In the genomic region with DNA sequence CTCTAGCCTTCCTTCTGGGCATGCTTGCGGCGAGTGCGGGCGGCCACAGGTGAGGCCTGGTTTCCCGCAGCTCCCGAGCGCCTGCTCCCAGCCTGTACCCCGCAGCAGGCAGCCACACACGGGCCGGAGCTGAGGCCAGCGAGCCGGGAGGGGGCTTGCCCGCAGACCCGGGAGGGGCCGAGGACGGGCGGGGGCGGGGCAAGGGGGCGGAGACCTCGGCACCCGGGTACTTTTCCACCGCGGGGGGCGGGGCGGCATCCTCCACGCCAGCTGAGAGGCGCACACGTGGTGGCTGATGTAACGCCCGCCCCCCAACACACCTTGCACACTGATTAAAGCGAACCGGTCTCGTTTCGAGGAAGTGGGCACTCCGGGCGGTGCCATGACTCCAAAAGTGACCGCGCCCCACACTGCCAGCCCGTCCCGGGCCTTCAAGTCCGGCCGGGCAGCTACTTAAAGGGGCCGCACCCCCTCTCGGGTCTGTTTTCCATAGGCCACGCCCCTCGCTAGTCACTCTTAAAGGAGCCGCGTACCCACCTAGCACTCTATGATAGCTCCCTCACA, we compare ENCODE assay signal across 8 mouse cellular contexts. TPM values are rescaled to one million over a fixed set of nuclear protein-coding genes. Genes with fewer than 3 reads are reported as not detected.
DNase-seq lines count a peak whose midpoint lies in the region; ATAC-seq and TF ChIP-seq lines count a peak whose summit lies in the region.

No protein-coding gene starts in this region.

- DNase-seq in ZHBTc4 (ENCODE audit: low read depth, low spot score): peak; percentile 94
- peak; percentile 72 to 85 for DNase-seq in cerebellum, postnatal 4 days (ENCODE audit: low spot score in 2 of 2)
- DNase-seq in gastrocnemius, adult 18-20 months (ENCODE audit: low spot score): peak; percentile 90
- peak; percentile 86 to 89 for DNase-seq in left cerebral cortex, adult 2 months (ENCODE audit: extremely low spot score in 1 of 2, low spot score in 2 of 2)
- peak; percentile 78 for DNase-seq in retina, postnatal 7 days (ENCODE audit: low read depth, low spot score)
- peak; percentile 87 to 95 for DNase-seq in urinary bladder, adult 18-20 months (ENCODE audit: low spot score in 2 of 2)

- intact Hi-C loops in left cerebral cortex, adult 2 months (cut with DNase I): loop anchor here (2.0 kb wide), 1 partner anchor 23 kb away; no protein-coding TSS in a partner anchor

- peaks cover under 1% of the 10 kb centered on the region; the same call in 1 of the 2 replicates for H3K27me3 ChIP-seq in hindbrain, embryonic 16.5 days (replicated peaks; ENCODE audit: control insufficient read depth, insufficient read depth, low read length)

- peak overlapping the region; percentile 93 for H3K27ac ChIP-seq in hindbrain, embryonic 16.5 days (ENCODE audit: low read depth, low read length)
- peak overlapping the region; percentile 95 for H3K27ac ChIP-seq in left cerebral cortex, adult 2 months
- H3K27ac ChIP-seq in macrophage: no peak overlapping the region

- ATAC-seq in hindbrain, embryonic 16.5 days: peak; percentile 92

- H3K9me3 ChIP-seq in hindbrain, embryonic 16.5 days (ENCODE audit: control insufficient read depth, low read length): no peaks in the 10 kb centered on the region

- no peaks in the 10 kb centered on the region for H3K79me2 ChIP-seq in macrophage (ENCODE audit: inconsistent target)

- no peak for TF ChIP-seq CTCF in left cerebral cortex, adult 2 months (IDR thresholded peaks at IDR 0.05)

- peak overlapping the region; percentile 90 for H3K9ac ChIP-seq in hindbrain, embryonic 16.5 days (ENCODE audit: low read depth, low read length)

- H3K36me3 ChIP-seq in hindbrain, embryonic 16.5 days (ENCODE audit: control insufficient read depth, insufficient read depth, low read length): no peaks in the 10 kb centered on the region
- no peaks in the 10 kb centered on the region for H3K36me3 ChIP-seq in macrophage (ENCODE audit: inconsistent target)

- peaks cover 6% of the 10 kb centered on the region for H3K4me1 ChIP-seq in hindbrain, embryonic 16.5 days (ENCODE audit: control insufficient read depth, insufficient read depth, low read depth, low read length)

- peak overlapping the region; percentile 83 for H3K4me3 ChIP-seq in hindbrain, embryonic 16.5 days (ENCODE audit: low read length)
- H3K4me3 ChIP-seq in left cerebral cortex, adult 2 months: peak overlapping the region; percentile 82
- peak overlapping the region; percentile 27 for H3K4me3 ChIP-seq in macrophage (ENCODE audit: inconsistent target)

- peak overlapping the region; percentile 89 for H3K4me2 ChIP-seq in hindbrain, embryonic 16.5 days (ENCODE audit: low read length)

- WGBS in hindbrain, embryonic 16.5 days: under 1% methylated on average over 45 of the region's 48 CpGs
- WGBS in macrophage (ENCODE audit: missing documents): under 1% methylated on average over 41 of the region's 48 CpGs

RNA-seq across cellular contexts. Expression of a gene that starts 2.0 kb away (rescaled TPM):
- 1 to 10 TPM; 5.7 to 6.0 TPM for total RNA-seq in gastrocnemius, adult 18-20 months (2021)
- 55.3 and 63.8 TPM in 2 replicates for polyA plus RNA-seq in hindbrain, embryonic 16.5 days (2015; fragmentation: Nextera tagmentation; extraction: Ambion mirVana)
- 10 to 100 TPM; 34.2 to 35.4 TPM for total RNA-seq in left cerebral cortex, adult 2 months (2021)
- total RNA-seq in macrophage (2018; cell fraction: chromatin; rRNA removed): 1 to 10 TPM in 1 of 26 experiments, under 1 TPM in 3, not detected in 22; 0.17 to 2.2 (median 0.39) TPM
- total RNA-seq in macrophage (2018; cell fraction: cytosol; rRNA removed): under 1 TPM in 15 of 26 experiments, not detected in 11; 0.05 to 0.61 (median 0.15) TPM
- 1 to 10 TPM in 3 of 26 experiments, under 1 TPM in 7, not detected in 16; 0.20 to 2.2 (median 0.64) TPM for total RNA-seq in macrophage (2018; cell fraction: nucleus; rRNA removed)
- not detected in 3 replicates for polyA plus RNA-seq in macrophage (2018)

RNA-seq across cellular contexts. Expression of a gene that starts 36.1 kb away (rescaled TPM):
- total RNA-seq in gastrocnemius, adult 18-20 months (2021): under 1 TPM in 1 of 2 experiments, not detected in 1; 0.52 TPM
- 2.1 and 2.2 TPM in 2 replicates for polyA plus RNA-seq in hindbrain, embryonic 16.5 days (2015; fragmentation: Nextera tagmentation; extraction: Ambion mirVana)
- 1 to 10 TPM in 1 of 2 experiments, under 1 TPM in 1; 0.94 to 1.4 TPM for total RNA-seq in left cerebral cortex, adult 2 months (2021)
- total RNA-seq in macrophage (2018; cell fraction: chromatin; rRNA removed): 1 to 10 TPM in 1 of 26 experiments, under 1 TPM in 4, not detected in 21; 0.16 to 2.9 (median 0.51) TPM
- total RNA-seq in macrophage (2018; cell fraction: cytosol; rRNA removed): not detected
- total RNA-seq in macrophage (2018; cell fraction: nucleus; rRNA removed): 1 to 10 TPM in 1 of 26 experiments, under 1 TPM in 2, not detected in 23; 0.21 to 1.5 (median 0.48) TPM
- polyA plus RNA-seq in macrophage (2018): not detected in 3 replicates

RNA-seq across cellular contexts. Expression of a gene that starts 47.0 kb away (rescaled TPM):
- 1 to 10 TPM; 1.8 to 2.0 TPM for total RNA-seq in gastrocnemius, adult 18-20 months (2021)
- 64.4 and 65.6 TPM in 2 replicates for polyA plus RNA-seq in hindbrain, embryonic 16.5 days (2015; fragmentation: Nextera tagmentation; extraction: Ambion mirVana)
- total RNA-seq in left cerebral cortex, adult 2 months (2021): 10 to 100 TPM; 86.7 to 90.6 TPM
- 1 to 10 TPM in 23 of 26 experiments, under 1 TPM in 2, not detected in 1; 0.64 to 8.5 (median 1.9) TPM for total RNA-seq in macrophage (2018; cell fraction: chromatin; rRNA removed)
- under 1 TPM in 16 of 26 experiments, not detected in 10; 0.03 to 0.48 (median 0.11) TPM for total RNA-seq in macrophage (2018; cell fraction: cytosol; rRNA removed)
- 1 to 10 TPM in 10 of 26 experiments, under 1 TPM in 14, not detected in 2; 0.28 to 2.7 (median 0.85) TPM for total RNA-seq in macrophage (2018; cell fraction: nucleus; rRNA removed)
- polyA plus RNA-seq in macrophage (2018): 0.14 to 0.58 TPM in 2 of 3 replicates, not detected in the other

RNA-seq across cellular contexts. Expression of a gene that starts 50.8 kb away (rescaled TPM):
- 10 to 100 TPM; 82.2 to 83.6 TPM for total RNA-seq in gastrocnemius, adult 18-20 months (2021)
- polyA plus RNA-seq in hindbrain, embryonic 16.5 days (2015; fragmentation: Nextera tagmentation; extraction: Ambion mirVana): 631 and 701 TPM in 2 replicates
- 100 to 1,000 TPM; 430 to 462 TPM for total RNA-seq in left cerebral cortex, adult 2 months (2021)
- total RNA-seq in macrophage (2018; cell fraction: chromatin; rRNA removed): 1,000 to 10,000 TPM in 7 of 26 experiments, 100 to 1,000 TPM in 19; 550 to 1,641 (median 786) TPM
- total RNA-seq in macrophage (2018; cell fraction: cytosol; rRNA removed): 100 to 1,000 TPM; 385 to 632 (median 493) TPM
- 1,000 to 10,000 TPM in 18 of 26 experiments, 100 to 1,000 TPM in 8; 771 to 1,959 (median 1,156) TPM for total RNA-seq in macrophage (2018; cell fraction: nucleus; rRNA removed)
- 307 to 636 TPM (median 464 TPM) in 3 replicates for polyA plus RNA-seq in macrophage (2018)

RNA-seq across cellular contexts. Expression of a gene that starts 55.5 kb away (rescaled TPM):
- 1 to 10 TPM; 3.1 to 3.2 TPM for total RNA-seq in gastrocnemius, adult 18-20 months (2021)
- polyA plus RNA-seq in hindbrain, embryonic 16.5 days (2015; fragmentation: Nextera tagmentation; extraction: Ambion mirVana): 21.8 and 24.0 TPM in 2 replicates
- 10 to 100 TPM in 1 of 2 experiments, 1 to 10 TPM in 1; 9.1 to 11.4 TPM for total RNA-seq in left cerebral cortex, adult 2 months (2021)
- total RNA-seq in macrophage (2018; cell fraction: chromatin; rRNA removed): 10 to 100 TPM in 7 of 26 experiments, 1 to 10 TPM in 19; 1.9 to 15.4 (median 7.8) TPM
- 1 to 10 TPM; 1.4 to 6.7 (median 4.5) TPM for total RNA-seq in macrophage (2018; cell fraction: cytosol; rRNA removed)
- total RNA-seq in macrophage (2018; cell fraction: nucleus; rRNA removed): 10 to 100 TPM in 6 of 26 experiments, 1 to 10 TPM in 20; 2.1 to 17.8 (median 7.0) TPM
- polyA plus RNA-seq in macrophage (2018): 1.9 to 7.4 TPM (median 4.9 TPM) in 3 replicates

Comparison
In these comparisons a context has a peak if more than half of its experiments do, and no peak if none do; other contexts are left out.
1. H3K4me3 ChIP-seq: peak in every context shown above with its lines; median percentile 83 in hindbrain, embryonic 16.5 days; 82 in left cerebral cortex, adult 2 months; 27 in macrophage.
2. RNA of a gene that starts 2.0 kb away (total RNA-seq): 34.2 to 35.4 TPM in left cerebral cortex, adult 2 months; 5.7 to 6.0 TPM in gastrocnemius, adult 18-20 months; every median in the first group is over 4 times any median in the second.
3. RNA of a gene that starts 47.0 kb away (total RNA-seq): 86.7 to 90.6 TPM in left cerebral cortex, adult 2 months; 1.8 to 2.0 TPM in gastrocnemius, adult 18-20 months; every median in the first group is over 10 times any median in the second.
4. Peak in every context shown above with its lines, with median percentiles within 50 percentile points of each other: DNase-seq.